Mouse (Mus musculus) embryonic fibroblast, embryonic 13.5 days (primary cell): ENCODE measurements around the gene Rpap1.

ENCODE experiments used
- CTCF ChIP-seq: IDR thresholded peaks from 2 replicates; pipeline ENCODE4 v1.5.1; 2011; ENCODE audit warnings: mild to moderate bottlenecking, control low read depth, low read length, moderate library complexity, borderline replicate concordance; ENCODE audit not compliant: insufficient read depth
- POLR2A ChIP-seq: IDR thresholded peaks from 2 replicates; pipeline ENCODE4 v1.6.1; 2011; ENCODE audit warnings: low read depth, mild to moderate bottlenecking, control low read depth, low read length, moderate library complexity

DNA sequence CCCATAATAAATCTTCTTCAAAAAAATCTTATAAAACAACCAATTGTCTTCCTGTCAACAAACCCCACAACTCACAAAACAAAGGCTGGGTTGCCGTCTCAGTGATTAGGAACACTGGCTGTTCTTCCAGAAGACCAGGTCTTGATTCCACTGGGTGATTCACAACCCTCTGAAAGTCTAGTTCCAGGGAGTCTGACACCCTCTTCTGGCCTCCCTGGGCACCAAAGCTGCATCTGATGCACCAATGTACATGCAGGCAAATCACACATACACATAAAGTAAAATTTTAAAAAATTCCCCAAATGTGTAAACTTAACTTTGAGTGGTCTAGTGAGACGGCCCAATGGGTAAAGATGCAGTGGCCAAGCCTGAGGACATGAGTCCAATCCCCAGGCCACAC, 43.2 kb upstream of the Rpap1 start:
- TF ChIP-seq CTCF (no peak), POLR2A (no peak)
